Mouse (Mus musculus) c-Kit-positive CD71-positive TER-119-positive erythroid progenitor cells, embryonic 14.5 days (primary cell): ENCODE results near the gene Prg4.

Experiments used
- DNase-seq: peaks from one replicate; pipeline ENCODE4 v3.0.0-alpha.2; 2013; ENCODE audit warnings: low spot score

The Prg4 gene

DNA sequence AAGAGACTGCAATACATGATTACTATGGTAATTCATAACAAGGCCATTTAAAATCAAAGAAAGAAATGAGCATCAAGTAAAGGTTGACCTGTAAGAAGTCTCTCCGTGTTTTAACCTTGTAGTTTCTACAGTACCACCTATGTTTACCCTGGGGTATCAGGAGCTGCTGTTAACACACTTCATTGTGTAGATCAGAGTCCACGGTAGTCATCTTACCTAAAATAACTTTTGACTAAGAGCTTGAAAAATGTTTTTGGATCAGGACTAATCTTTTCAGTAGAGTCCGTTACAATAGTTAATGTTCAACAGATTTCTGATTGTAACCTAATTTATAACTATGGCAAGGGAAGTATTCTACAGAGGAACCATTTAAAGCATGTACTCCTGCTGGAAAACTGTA, 61.4 kb downstream of the Prg4 start:
- no peak for DNase-seq

- no peak for DNase-seq
Measured at GRCm38 (mm10) chr1:150403914-150404313, 62.1 kb downstream of the Prg4 start.
